Mouse (Mus musculus) hindbrain, embryonic 15.5 days (tissue): Measurements from ENCODE around the gene Lhpp. TPM values are rescaled to one million over a fixed set of nuclear protein-coding genes. Genes with fewer than 3 reads are reported as not detected.
A peak's percentile ranks its signal among the peaks of the same experiment; 100 is the strongest.

ENCODE experiments used
- ATAC-seq: fragments of 200-750 bp; cut with Nextera tagmentation; 2 replicates; pipeline ENCODE4 v1.8.0; 2017; ENCODE audit warnings: low read depth, moderate number of reproducible peaks, moderate TSS enrichment; ENCODE audit not compliant: low FRiP score
- H3K27ac ChIP-seq: fragments of 300-500 bp; sonication (generic); replicated peaks from 2 replicates; pipeline ENCODE4 v1.5.1; 2015; ENCODE audit warnings: mild to moderate bottlenecking, inconsistent platforms
- H3K27me3 ChIP-seq: fragments of 300-500 bp; sonication (generic); 2 replicates; pipeline ENCODE4 v1.6.1; 2015; ENCODE audit warnings: control low read depth, inconsistent platforms
- H3K36me3 ChIP-seq: fragments of 300-500 bp; sonication (generic); 2 replicates; pipeline ENCODE4 v1.6.1; 2015; ENCODE audit warnings: control low read depth, inconsistent platforms
- H3K4me1 ChIP-seq: fragments of 300-500 bp; sonication (generic); replicated peaks from 2 replicates; pipeline ENCODE4 v1.6.1; 2015; ENCODE audit warnings: control low read depth, inconsistent platforms
- H3K4me2 ChIP-seq: fragments of 300-500 bp; sonication (generic); 2 replicates; pipeline ENCODE4 v1.6.1; 2015; ENCODE audit warnings: moderate library complexity, mild to moderate bottlenecking, inconsistent platforms
- H3K4me3 ChIP-seq: fragments of 300-500 bp; sonication (generic); 2 replicates; pipeline ENCODE4 v1.5.1; 2015; ENCODE audit warnings: mild to moderate bottlenecking, inconsistent platforms
- H3K9ac ChIP-seq: fragments of 300-500 bp; sonication (generic); 2 replicates; pipeline ENCODE4 v1.6.1; 2015; ENCODE audit warnings: inconsistent platforms
- H3K9me3 ChIP-seq: fragments of 300-500 bp; sonication (generic); 2 replicates; pipeline ENCODE4 v1.6.1; 2016; ENCODE audit warnings: control low read depth, inconsistent platforms
- whole genome bisulfite sequencing: fragments of 180-500 bp; shearing (Covaris S2); methylation state at CpG from one replicate; pipeline ENCODE4 v1.1.7; 2015; 5-methylcytosine and 5-hydroxymethylcytosine counted together
- polyA plus RNA-seq: library from polyadenylated mRNA; unstranded; fragments of >200 nt; fragmentation: Nextera tagmentation; extraction: Ambion mirVana; gene quantifications from 2 replicates; pipeline ENCODE4 v1.2.1, GENCODE M21; 2015

Gene Lhpp
- polyA plus RNA-seq, 1 experiment from 2014 or later, result 50.6 TPM

GRCm38 (mm10) chr7:132600926-132601325 lies 9.5 kb upstream of the Lhpp start:
- H3K4me1 ChIP-seq, result peaks cover 34% of the 10 kb centered on the region
- H3K4me2 ChIP-seq, result no peak overlapping the region
- H3K4me3 ChIP-seq, result no peak overlapping the region
- peaks cover 73% of the 10 kb centered on the region for H3K27me3 ChIP-seq
- no peak overlapping the region for H3K9ac ChIP-seq
- no peak overlapping the region for H3K27ac ChIP-seq
- no peaks in the 10 kb centered on the region for H3K36me3 ChIP-seq
- no peak for ATAC-seq
- no peaks in the 10 kb centered on the region for H3K9me3 ChIP-seq
- WGBS, result 12% methylated on average over 8 of the region's 8 CpGs

- H3K27me3 ChIP-seq, result peaks cover 36% of the 10 kb centered on the region
- no peak for ATAC-seq
- H3K36me3 ChIP-seq, result no peaks in the 10 kb centered on the region
These were observed 5.7 kb upstream of the Lhpp start for GRCm38 (mm10) chr7:132604720-132605119.

GRCm38 (mm10) chr7:132605689-132606088 lies 4.7 kb upstream of the Lhpp start:
- Histone ChIP-seq H3K4me1 (peaks cover 5% of the 10 kb centered on the region), H3K9ac (no peak overlapping the region), H3K4me3 (no peak overlapping the region), H3K27ac (no peak overlapping the region), H3K36me3 (no peaks in the 10 kb centered on the region), H3K27me3 (peaks cover 26% of the 10 kb centered on the region), H3K9me3 (no peaks in the 10 kb centered on the region), H3K4me2 (no peak overlapping the region)
- no peak for ATAC-seq
- 61% methylated on average over 5 of the region's 5 CpGs for WGBS

More at GRCm38 (mm10) chr7:132604720-132605119, 5.7 kb upstream of the Lhpp start:
- Histone ChIP-seq H3K9me3 (no peaks in the 10 kb centered on the region), H3K4me2 (no peak overlapping the region), H3K9ac (no peak overlapping the region), H3K27ac (no peak overlapping the region), H3K4me3 (no peak overlapping the region), H3K4me1 (peaks cover 4% of the 10 kb centered on the region)
- 83% methylated on average over 4 of the region's 4 CpGs for WGBS

GRCm38 (mm10) chr7:132608316-132609020 lies 2.0 kb upstream of the Lhpp start:
- Histone ChIP-seq H3K4me3 (no peak overlapping the region), H3K4me1 (peaks cover 12% of the 10 kb centered on the region), H3K9me3 (no peaks in the 10 kb centered on the region), H3K27ac (no peak overlapping the region), H3K27me3 (0 out of 2 replicates have a peak, but pooled peaks cover 2% of the 10 kb centered on the region), H3K9ac (no peak overlapping the region), H3K36me3 (no peaks in the 10 kb centered on the region), H3K4me2 (no peak overlapping the region)
- ATAC-seq, result no peak
- 95% methylated on average over 4 of the region's 4 CpGs for WGBS

GRCm38 (mm10) chr7:132611530-132611929 lies 1.1 kb downstream of the Lhpp start:
- Histone ChIP-seq H3K9ac (no peak overlapping the region), H3K4me2 (peak overlapping the region; percentile 73; the same call in 1 of the 2 replicates), H3K27me3 (no peaks in the 10 kb centered on the region), H3K4me3 (no peak overlapping the region), H3K36me3 (no peaks in the 10 kb centered on the region), H3K27ac (no peak overlapping the region), H3K4me1 (peaks cover 14% of the 10 kb centered on the region), H3K9me3 (no peaks in the 10 kb centered on the region)
- ATAC-seq, result no peak
- WGBS, result 95% methylated on average over 8 of the region's 8 CpGs

GRCm38 (mm10) chr7:132615346-132615745 lies 4.9 kb downstream of the Lhpp start:
- peaks cover 10% of the 10 kb centered on the region for H3K4me1 ChIP-seq
- no peak for ATAC-seq
- no peaks in the 10 kb centered on the region for H3K27me3 ChIP-seq
- no peaks in the 10 kb centered on the region for H3K9me3 ChIP-seq
- H3K27ac ChIP-seq, result no peak overlapping the region
- no peak overlapping the region for H3K4me3 ChIP-seq
- no peaks in the 10 kb centered on the region for H3K36me3 ChIP-seq
- no peak overlapping the region for H3K4me2 ChIP-seq
- no peak overlapping the region for H3K9ac ChIP-seq
- 13% methylated on average over 3 of the region's 3 CpGs for WGBS

GRCm38 (mm10) chr7:132616391-132616790 lies 6.0 kb downstream of the Lhpp start:
- Histone ChIP-seq H3K9ac (no peak overlapping the region), H3K27me3 (no peaks in the 10 kb centered on the region), H3K4me3 (no peak overlapping the region), H3K27ac (no peak overlapping the region), H3K4me2 (no peak overlapping the region), H3K9me3 (no peaks in the 10 kb centered on the region), H3K4me1 (0 out of 2 replicates have a peak, but pooled peaks cover 3% of the 10 kb centered on the region), H3K36me3 (no peaks in the 10 kb centered on the region)
- no peak for ATAC-seq
- 16% methylated on average over 6 of the region's 6 CpGs for WGBS

GRCm38 (mm10) chr7:132617021-132617564 lies 6.7 kb downstream of the Lhpp start:
- Histone ChIP-seq H3K4me3 (no peak overlapping the region), H3K9me3 (no peaks in the 10 kb centered on the region)
- 88% methylated on average over 5 of the region's 5 CpGs for WGBS

GRCm38 (mm10) chr7:132619549-132619948 lies 9.1 kb downstream of the Lhpp start:
- H3K27ac ChIP-seq, result no peak overlapping the region
- no peaks in the 10 kb centered on the region for H3K36me3 ChIP-seq
- no peak overlapping the region for H3K9ac ChIP-seq
- H3K4me1 ChIP-seq, result 0 out of 2 replicates have a peak, but pooled peaks cover 2% of the 10 kb centered on the region
- no peak for ATAC-seq
- H3K27me3 ChIP-seq, result no peaks in the 10 kb centered on the region
- H3K9me3 ChIP-seq, result no peaks in the 10 kb centered on the region
- no peak overlapping the region for H3K4me3 ChIP-seq
- 92% methylated on average over 8 of the region's 8 CpGs for WGBS
- no peak overlapping the region for H3K4me2 ChIP-seq

More at GRCm38 (mm10) chr7:132617021-132617564, 6.7 kb downstream of the Lhpp start:
- H3K27ac ChIP-seq, result no peak overlapping the region
- H3K27me3 ChIP-seq, result no peaks in the 10 kb centered on the region
- H3K9ac ChIP-seq, result no peak overlapping the region
- ATAC-seq, result no peak
- H3K4me2 ChIP-seq, result no peak overlapping the region
- 0 out of 2 replicates have a peak, but pooled peaks cover 2% of the 10 kb centered on the region for H3K4me1 ChIP-seq
- no peaks in the 10 kb centered on the region for H3K36me3 ChIP-seq

- Histone ChIP-seq H3K27ac (no peak overlapping the region), H3K36me3 (no peaks in the 10 kb centered on the region), H3K9me3 (no peaks in the 10 kb centered on the region), H3K4me1 (0 out of 2 replicates have a peak, but pooled peaks cover 2% of the 10 kb centered on the region), H3K4me3 (no peak overlapping the region), H3K9ac (no peak overlapping the region), H3K27me3 (no peaks in the 10 kb centered on the region), H3K4me2 (no peak overlapping the region)
- 91% methylated on average over 15 of the region's 15 CpGs for WGBS
- no peak for ATAC-seq
These were observed 9.8 kb downstream of the Lhpp start for GRCm38 (mm10) chr7:132619975-132620918.

GRCm38 (mm10) chr7:132624161-132624560 lies 13.7 kb downstream of the Lhpp start:
- H3K27me3 ChIP-seq, result no peaks in the 10 kb centered on the region
- H3K36me3 ChIP-seq, result no peaks in the 10 kb centered on the region
- H3K27ac ChIP-seq, result no peak overlapping the region
- no peaks in the 10 kb centered on the region for H3K4me1 ChIP-seq
- no peaks in the 10 kb centered on the region for H3K9me3 ChIP-seq
- ATAC-seq, result no peak
- no peak overlapping the region for H3K4me2 ChIP-seq
- H3K4me3 ChIP-seq, result no peak overlapping the region
- WGBS, result 80% methylated on average over 10 of the region's 10 CpGs
- no peak overlapping the region for H3K9ac ChIP-seq

GRCm38 (mm10) chr7:132626174-132626573 lies 15.7 kb downstream of the Lhpp start:
- no peaks in the 10 kb centered on the region for H3K36me3 ChIP-seq
- no peaks in the 10 kb centered on the region for H3K9me3 ChIP-seq
- H3K27me3 ChIP-seq, result no peaks in the 10 kb centered on the region
- WGBS, result 42% methylated on average over 4 of the region's 4 CpGs
- no peak for ATAC-seq
- no peak overlapping the region for H3K4me2 ChIP-seq
- H3K4me1 ChIP-seq, result peaks cover 5% of the 10 kb centered on the region; the same call in 1 of the 2 replicates
- H3K27ac ChIP-seq, result no peak overlapping the region
- H3K9ac ChIP-seq, result no peak overlapping the region
- H3K4me3 ChIP-seq, result no peak overlapping the region
